Mouse (Mus musculus) adrenal gland, adult 8-10 months (tissue): ENCODE measurements at regions not wholly inside any gene's neighbourhood (a gene's known extent, or its start where the extent isn't known, plus 50 kb on each side); places are given as distances from the start of the nearest gene placed in this dataset.

Experiments
- DNase-seq: peaks from one replicate; pipeline ENCODE4 v3.0.0; 2022

GRCm38 (mm10) chr1:51697265-51698192, 218.3 kb downstream of the Myo1b start:
- DNase-seq: no peak

GRCm38 (mm10) chr1:51696471-51696870, 218.2 kb upstream of the Nabp1 start:
- no peak for DNase-seq

GRCm38 (mm10) chr1:51690878-51691277, 212.7 kb upstream of the Nabp1 start:
- no peak for DNase-seq

- no peak for DNase-seq
Observed at GRCm38 (mm10) chr1:51689461-51690223, 211.4 kb upstream of the Nabp1 start.

DNA sequence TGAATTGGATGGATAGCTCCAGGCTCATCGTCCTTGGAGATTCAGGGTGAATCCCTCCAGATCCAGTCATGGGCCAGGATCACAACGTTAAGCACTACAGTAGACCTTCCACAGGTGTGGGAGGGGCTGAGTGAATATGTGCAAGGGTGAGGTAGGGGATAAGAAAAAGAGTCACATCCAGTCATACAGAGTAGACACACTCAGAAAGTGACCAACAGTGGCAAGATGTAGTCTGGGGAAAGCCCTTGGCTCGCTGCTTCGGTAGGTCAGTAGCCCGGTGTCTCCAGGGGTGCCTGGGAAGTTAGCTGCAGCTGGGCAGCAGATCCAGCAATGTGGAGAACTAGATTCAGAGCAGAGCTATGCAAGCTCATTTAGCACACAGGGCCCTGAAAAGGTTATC, 210.7 kb upstream of the Nabp1 start:
- no peak for DNase-seq

GRCm38 (mm10) chr1:51688224-51688545, 210.0 kb upstream of the Nabp1 start:
- DNase-seq: no peak

GRCm38 (mm10) chr1:51687484-51688223, 209.4 kb upstream of the Nabp1 start:
- no peak for DNase-seq

DNA sequence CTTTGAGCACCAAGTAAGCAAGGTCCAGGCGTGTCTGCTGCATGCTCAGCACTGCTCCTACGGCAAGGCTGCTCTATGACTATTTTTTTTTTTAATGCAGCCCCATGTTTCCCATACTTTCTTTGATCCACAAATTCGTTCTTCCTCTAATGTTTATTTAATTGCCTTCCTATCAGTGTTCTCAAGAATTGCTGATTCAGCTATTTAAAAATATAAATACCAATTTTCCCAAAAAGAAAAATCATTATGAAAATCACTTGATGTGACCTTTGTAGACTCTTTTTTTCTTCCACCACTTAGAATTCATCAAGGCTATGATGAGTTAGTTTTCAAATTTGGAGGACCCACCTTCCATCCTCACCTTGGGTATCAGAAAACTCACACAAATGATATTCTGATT, 208.5 kb upstream of the Nabp1 start:
- no peak for DNase-seq

DNA sequence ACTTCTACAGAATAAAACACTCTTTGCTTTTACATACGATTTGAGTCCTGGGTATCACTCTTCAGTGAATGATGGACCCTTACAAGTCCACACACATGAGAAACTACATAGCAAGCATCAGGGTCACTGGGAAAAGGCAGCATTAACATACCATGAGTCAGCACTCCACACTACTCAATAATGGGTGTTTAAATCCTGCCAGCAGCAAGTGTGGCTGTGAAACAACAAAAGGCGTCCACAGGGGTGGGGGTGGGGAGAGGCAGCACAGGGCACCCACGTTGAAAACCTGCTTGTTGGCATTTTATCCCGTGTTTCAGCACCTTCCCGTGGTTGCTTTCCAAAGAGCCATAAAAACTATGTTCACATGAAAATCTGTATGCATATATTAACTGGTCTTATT, 204.0 kb upstream of the Nabp1 start:
- DNase-seq: no peak

DNA sequence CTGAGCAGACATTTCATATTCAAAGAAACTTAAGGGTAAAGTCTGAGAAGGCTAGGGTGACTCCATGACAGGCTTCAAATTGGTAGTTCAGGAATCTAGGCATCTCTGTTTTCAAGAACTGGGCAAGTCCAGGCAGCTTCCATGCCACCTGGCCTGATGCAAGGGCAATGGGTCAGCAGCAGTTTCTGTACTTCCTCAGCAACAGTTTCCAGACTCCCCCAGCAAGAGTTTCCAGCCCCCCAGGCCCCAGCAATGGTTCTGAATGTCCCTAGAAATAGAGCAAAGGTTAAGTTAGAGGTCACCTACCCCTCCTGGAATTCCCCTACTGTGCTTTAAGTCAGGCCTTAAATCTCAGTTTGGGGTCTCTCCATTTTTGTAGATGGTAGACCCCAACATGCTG, 203.6 kb upstream of the Nabp1 start:
- DNase-seq: no peak

- no peak for DNase-seq
Observed at GRCm38 (mm10) chr1:51680725-51681124, 202.5 kb upstream of the Nabp1 start.

DNA sequence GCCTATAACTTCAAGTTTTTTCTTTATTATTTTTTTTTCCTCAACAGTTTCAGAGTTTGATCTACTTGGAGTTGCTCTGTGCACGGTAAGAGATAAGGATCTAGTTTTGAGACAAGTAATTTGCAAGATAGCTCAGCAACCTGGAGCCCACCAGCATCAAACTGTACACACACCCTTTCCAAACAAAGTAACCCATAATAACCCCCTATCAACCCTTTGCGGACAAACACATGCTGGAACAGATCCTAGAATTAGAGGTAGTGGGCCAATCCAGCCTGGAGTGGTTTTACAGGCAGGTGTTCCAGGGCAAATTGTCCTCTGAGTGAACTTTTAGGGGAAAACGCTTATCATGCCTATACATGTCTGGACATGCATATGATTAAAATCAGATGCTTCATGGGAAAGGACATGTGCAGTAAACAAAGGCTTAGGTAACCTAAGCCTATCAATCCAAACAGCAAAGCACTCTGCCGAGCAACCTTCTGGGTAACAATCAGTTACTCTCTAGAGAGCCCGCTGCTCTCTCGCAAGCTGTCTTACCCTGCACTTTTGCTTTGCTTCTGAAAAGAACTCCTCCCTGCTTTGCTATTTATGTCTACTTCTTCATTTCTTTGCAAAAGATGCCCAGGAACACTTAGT, 200.2 kb upstream of the Nabp1 start:
- no peak for DNase-seq

DNA sequence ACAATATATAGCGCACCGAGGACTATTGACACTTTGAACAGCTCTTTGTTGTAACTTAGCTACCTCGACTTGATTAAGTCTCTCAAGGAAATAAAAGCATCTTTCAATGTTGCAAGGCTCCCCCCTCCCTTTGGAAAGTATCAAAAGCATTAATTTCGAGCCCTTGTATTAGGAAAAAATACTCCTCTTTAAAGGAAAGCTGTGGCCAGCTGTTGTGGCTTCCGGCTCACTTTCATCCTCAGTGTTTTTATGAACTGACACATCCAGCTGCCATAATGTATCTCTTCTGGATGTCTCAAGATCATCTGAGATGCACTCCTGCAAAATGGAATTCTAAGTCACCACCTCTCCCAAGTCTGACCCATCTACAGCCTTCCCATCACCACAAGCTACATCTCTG, 199.6 kb upstream of the Nabp1 start:
- DNase-seq: no peak

- no peak for DNase-seq
Observed at GRCm38 (mm10) chr1:51671691-51672090, 193.5 kb upstream of the Nabp1 start.

- no peak for DNase-seq
Observed at GRCm38 (mm10) chr1:51671287-51671686, 193.1 kb upstream of the Nabp1 start.

DNA sequence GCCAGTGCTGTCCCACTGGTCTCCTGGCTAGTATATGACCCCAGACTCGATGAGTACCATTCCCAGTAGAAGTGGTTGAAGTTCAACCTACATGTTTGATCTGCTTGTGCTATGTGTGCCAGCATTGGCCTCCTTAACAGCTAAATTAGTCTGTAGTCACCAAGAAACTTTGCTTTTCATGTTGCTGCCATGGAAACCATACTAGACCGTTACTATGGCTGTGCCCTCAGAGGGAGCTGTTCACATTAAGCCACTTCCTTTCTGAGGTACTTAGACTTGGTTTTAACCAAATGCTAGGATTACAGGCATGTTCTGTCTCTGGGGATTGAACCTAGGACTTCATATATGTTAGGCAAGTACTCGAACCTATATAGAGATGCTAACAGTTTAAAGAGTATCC, 191.8 kb upstream of the Nabp1 start:
- DNase-seq: no peak

GRCm38 (mm10) chr1:51668881-51669280, 190.7 kb upstream of the Nabp1 start:
- no peak for DNase-seq

GRCm38 (mm10) chr1:51660531-51660930, 182.3 kb upstream of the Nabp1 start:
- no peak for DNase-seq

GRCm38 (mm10) chr1:51657203-51657602, 179.0 kb upstream of the Nabp1 start:
- DNase-seq: no peak

DNA sequence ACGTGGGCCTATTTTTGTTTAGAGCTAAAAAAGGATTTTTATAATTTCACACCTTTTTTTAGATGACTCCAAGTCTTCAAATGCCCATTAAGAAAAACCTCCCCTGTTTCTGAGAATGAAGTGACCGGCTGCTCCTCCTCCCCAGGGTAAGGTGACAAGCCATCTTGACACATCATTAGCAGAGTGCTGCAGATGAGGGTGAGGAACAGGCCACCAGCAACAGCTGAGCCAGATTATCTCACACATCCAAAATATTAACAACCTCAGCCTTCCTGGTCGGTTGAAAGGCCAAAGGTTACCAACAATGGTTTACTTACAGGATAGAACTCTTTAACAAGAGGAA, 172.4 kb upstream of the Nabp1 start:
- DNase-seq: no peak

GRCm38 (mm10) chr1:51649963-51650652, 171.9 kb upstream of the Nabp1 start:
- DNase-seq: no peak

- peak; percentile 29 for DNase-seq
Observed at GRCm38 (mm10) chr1:51647955-51648354, 169.7 kb upstream of the Nabp1 start.
